Mouse (Mus musculus): ENCODE measurements around the gene Wdr35.

- TF ChIP-seq CTCF (IDR thresholded peaks at IDR 0.05; ENCODE audit: borderline replicate concordance, extremely low read depth, insufficient read depth, insufficient read length) (peak; percentile 35; the same call in 1 of the 2 replicates), POLR2A (IDR thresholded peaks at IDR 0.05; ENCODE audit: borderline replicate concordance, extremely low read depth, insufficient read depth, insufficient read length, poor library complexity, severe bottlenecking) (no peak)
Measured at GRCm38 (mm10) chr12:9023031-9023430, 49.3 kb downstream of the Wdr35 start.

Measured in brain, embryonic 14.5 days (tissue).